Mouse (Mus musculus): ENCODE data around the gene Eepd1. TPM values are rescaled to one million over a fixed set of nuclear protein-coding genes. Genes with fewer than 3 reads are reported as not detected.
"Not testable (repeated sequence)": the region's sequence is repeated elsewhere in the genome, so short reads cannot be mapped to it uniquely, and the experiment has no call there.

Eepd1 gene
- polyA plus RNA-seq (2017; shearing (Covaris generic)) = under 1 TPM; 0.31 to 0.80 TPM

- ATAC-seq = peak; percentile 96
These were observed at the start of gene Eepd1 for GRCm38 (mm10) chr9:25481344-25482095. Eepd1 (plus strand) TSS chr9:25481547.

- no peak for ATAC-seq
These were observed 42.5 kb upstream of the Eepd1 start for GRCm38 (mm10) chr9:25438836-25439235.

GRCm38 (mm10) chr9:25440046-25440445 is 41.3 kb upstream of the Eepd1 start:
- not testable (repeated sequence) for ATAC-seq

DNA sequence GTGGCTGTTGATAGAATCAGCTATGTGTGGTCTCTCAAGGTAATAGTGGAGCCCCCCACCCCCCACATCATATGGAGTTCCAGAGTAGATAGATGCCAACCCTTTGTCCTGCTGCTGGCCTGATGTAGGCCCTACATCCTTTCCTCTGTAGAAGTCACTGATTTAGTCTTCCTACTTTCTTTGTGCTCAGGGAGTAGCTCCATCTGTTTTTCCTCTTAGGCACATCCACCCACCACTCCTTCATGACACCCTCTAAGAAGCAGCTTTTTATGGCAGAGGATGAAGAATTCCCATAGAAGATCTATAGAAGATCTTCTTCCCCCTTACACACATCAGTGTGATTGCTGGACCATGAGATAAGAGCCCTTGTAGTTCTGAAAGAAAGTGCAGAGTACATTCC is 39.3 kb upstream of the Eepd1 start:
- no peak for ATAC-seq

GRCm38 (mm10) chr9:25443029-25443428 is 38.3 kb upstream of the Eepd1 start:
- no peak for ATAC-seq

DNA sequence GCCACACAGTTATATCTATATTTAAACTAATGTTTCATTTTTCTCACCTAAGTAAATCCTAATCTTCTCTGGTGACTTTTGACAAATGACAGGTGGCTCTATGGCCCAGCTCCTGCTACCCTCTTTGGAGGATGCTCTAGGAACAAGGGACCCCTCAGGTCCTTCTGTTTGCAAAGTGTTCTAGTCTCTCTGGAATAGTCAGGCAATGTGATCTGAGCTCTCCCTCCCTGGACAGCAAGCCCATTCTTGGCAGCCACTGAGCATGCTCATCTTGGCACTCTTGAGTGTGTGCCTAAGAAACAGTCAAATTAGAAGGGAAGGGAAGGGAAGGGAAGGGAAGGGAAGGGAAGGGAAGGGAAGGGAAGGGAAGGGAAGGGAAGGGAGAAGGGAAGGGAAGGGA is 37.8 kb upstream of the Eepd1 start:
- ATAC-seq = no peak

DNA sequence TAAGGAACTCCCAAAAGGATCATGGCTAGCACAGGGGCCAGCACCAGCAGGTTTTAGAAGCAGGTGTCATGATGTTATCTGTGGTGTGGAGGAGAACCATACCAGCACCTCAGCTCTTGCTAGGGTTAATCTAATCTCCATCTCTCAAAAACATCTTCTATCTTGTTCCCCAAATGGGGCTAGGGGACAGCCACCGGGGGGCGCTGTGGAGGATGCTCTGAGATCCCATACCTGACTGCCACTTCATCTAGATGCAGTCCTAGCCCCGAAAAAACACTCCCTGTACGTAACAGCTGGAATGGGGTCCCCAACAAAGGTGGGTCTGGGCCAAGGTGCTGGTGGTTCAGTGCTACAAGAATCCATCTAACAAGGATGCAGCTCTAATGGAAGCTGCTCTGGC is 31.0 kb upstream of the Eepd1 start:
- no peak for ATAC-seq

GRCm38 (mm10) chr9:25455027-25455426 is 26.3 kb upstream of the Eepd1 start:
- no peak for ATAC-seq

- ATAC-seq = no peak
These were observed 20.4 kb upstream of the Eepd1 start for GRCm38 (mm10) chr9:25460835-25461555.

- ATAC-seq = no peak
These were observed 17.0 kb upstream of the Eepd1 start for GRCm38 (mm10) chr9:25464305-25464704.

DNA sequence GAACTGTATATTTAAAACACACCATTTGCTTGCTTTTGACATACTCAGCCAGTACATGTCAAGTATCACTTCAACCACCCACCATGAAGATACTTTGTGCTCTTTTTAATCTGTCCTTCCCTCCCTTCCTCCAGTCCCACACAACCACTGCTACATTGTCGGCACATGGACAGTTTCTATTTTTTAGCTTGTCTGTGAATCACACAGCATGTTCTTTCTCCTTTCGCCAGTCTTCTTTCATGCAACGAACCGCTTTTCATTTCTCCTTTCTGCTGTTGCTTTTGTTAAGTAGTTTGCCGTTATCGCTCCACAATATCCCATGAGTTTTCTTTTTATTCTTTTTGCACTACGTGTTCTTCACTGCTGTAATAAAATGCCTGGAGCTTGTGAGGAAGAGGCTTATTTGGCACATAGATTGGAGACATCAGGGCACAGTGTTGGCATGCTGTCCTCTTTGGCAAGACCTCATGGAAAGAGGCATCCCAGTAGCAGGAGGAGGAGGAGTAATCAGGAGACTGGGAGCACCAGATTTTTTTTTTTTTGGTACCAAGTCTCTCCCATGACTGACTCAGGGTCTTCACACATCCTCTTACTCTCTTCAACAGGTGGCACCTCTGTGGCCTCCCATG is 1.8 kb upstream of the Eepd1 start:
- ATAC-seq = no peak

DNA sequence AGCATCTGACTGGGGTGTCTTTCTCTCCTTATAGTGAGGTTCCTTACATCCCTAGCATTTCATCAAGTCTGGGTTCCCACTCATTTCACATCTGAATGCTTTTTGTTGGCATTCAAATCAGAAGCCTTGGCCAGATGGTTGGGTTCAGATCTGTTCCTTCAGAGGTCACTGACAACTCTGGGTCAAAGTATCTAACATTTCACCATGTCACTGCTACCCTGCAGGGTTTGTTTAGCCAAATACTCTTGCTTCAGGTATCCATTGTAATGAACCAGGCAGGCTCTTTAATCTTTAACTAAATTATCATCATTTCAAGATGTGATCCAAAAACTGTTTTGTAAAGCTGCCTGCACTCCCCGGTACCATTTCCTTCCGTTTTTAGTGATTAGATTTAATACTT is 671 bp upstream of the Eepd1 start:
- no peak for ATAC-seq

DNA sequence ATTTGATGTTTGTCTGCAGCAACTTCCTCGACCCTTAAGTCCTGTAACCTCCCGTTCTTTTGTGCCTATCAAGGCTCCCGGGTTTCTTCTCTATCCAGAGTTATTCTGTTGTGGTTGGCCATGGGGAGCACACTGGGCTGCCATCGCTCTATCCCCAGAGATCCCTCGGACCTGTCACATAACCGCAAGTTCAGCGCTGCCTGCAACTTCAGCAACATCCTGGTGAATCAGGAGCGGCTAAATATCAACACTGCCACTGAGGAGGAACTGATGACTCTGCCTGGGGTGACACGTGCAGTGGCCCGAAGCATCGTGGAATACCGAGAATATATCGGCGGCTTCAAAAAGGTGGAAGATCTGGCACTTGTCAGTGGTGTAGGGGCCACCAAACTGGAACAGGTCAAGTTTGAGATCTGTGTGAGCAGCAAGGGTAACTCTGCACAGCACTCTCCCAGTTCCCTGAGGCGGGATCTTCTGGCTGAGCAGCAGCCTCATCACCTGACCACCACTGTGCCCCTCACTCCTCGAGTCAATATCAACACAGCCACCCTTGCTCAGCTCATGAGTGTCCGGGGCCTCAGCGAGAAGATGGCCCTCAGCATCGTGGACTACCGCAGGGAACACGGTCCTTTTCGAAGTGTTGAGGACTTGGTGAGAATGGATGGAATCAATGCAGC is 1.1 kb downstream of the Eepd1 start:
- ATAC-seq = no peak

GRCm38 (mm10) chr9:25482999-25483347 is 1.6 kb downstream of the Eepd1 start:
- no peak for ATAC-seq

- ATAC-seq = no peak
These were observed 2.7 kb downstream of the Eepd1 start for GRCm38 (mm10) chr9:25483931-25484618.

GRCm38 (mm10) chr9:25484619-25484986 is 3.3 kb downstream of the Eepd1 start:
- ATAC-seq = no peak

DNA sequence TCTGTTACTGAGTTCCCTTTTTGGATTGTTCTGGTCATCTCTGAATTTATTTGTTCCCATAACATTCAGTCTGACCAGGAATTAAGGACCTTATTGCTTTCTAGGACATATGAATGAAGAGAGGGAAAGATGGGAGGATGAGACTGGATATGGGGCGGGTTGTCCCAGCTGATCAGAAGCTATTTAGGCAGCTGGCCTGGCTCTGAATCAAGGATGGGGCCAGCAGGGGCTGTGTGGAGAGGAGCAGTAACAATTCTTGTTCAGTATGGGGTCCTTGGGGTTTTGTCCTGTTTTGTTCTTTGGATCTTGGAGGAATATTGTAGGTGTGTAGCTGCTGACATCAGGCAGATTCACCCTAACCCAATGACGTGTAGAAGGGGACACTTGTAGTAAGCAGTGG is 3.7 kb downstream of the Eepd1 start:
- no peak for ATAC-seq

GRCm38 (mm10) chr9:25485406-25485805 is 4.1 kb downstream of the Eepd1 start:
- no peak for ATAC-seq

DNA sequence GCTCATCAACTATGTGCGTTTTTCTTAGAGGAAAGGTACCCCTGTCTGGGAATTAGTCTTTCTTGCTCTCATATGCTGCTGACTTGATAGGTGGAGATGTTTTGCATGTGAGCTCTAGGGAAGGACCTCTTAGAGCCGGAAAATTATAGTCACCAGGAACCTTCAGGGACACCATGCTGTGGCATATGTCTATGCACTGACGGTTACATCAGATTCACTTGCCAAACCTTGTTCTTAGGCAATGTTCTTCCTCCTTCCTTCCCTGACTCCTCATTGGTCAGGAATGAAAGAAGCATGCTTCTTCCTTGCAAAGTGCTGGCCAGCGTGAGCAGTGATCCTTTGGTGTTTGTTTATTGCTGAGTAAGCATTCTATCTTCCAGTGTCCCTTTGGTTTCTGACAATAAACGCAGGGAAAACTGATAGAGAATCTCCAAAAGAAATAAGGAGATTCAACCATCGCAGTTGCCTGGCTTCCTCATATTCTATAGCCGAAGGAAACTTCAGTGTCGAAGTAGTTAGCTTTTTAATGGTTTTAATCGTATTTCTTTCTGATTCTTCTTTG is 5.0 kb downstream of the Eepd1 start:
- ATAC-seq = no peak

DNA sequence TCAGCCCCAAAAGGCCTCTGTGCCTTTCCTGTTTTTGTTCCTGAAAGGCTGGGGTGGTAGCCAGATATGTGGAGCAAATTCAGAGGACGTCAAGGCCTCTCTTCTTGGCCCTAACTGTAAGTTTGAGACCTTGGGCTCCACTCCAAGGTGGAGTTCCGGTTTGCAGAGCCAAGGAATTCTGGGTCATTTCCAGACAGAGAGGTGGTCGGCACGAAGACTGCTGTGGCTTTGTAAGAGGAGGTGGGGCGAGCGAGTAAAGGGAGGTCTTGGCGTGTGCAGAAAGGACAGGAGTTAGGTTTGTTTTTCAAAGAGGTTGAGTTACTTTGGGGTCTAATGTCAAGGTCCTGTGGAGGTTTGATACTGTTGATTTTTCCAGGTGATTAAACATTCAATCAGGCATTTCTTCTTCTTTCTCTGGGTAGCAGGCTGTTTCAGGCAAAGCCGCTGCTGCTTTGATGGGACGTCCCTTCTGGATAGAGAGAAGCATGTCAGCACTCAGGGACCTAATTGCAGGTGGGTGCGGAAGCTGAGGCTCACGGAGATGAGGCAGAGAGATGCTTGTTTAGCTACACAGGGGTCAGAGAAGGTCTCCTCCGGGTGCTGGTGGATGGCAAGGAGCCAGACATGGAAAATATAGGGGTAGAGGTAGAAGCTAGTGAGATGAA is 6.2 kb downstream of the Eepd1 start:
- no peak for ATAC-seq

GRCm38 (mm10) chr9:25488581-25488980 is 7.2 kb downstream of the Eepd1 start:
- ATAC-seq = no peak
